Mouse (Mus musculus): Measurements from ENCODE around the gene Stk33. TPM values are rescaled to one million over a fixed set of nuclear protein-coding genes. Genes with fewer than 3 reads are reported as not detected.
A peak's percentile ranks its signal among the peaks of the same experiment; 100 is the strongest.

Gene Stk33
- polyA plus RNA-seq (2014; fragmentation: Nextera tagmentation; extraction: Ambion mirVana) = 1.00 and 1.2 TPM in 2 replicates

GRCm38 (mm10) chr7:109438781-109439591, at the start of gene Stk33:
Gene Stk33, minus strand, starts transcription at chr7:109439081.
- 2% methylated on average over 62 of the region's 62 CpGs for WGBS
- Histone ChIP-seq H3K9ac (replicated peaks; ENCODE audit: low read depth, low read length) (peak within 1 kb of the TSS; percentile 34; the same call in 1 of the 2 replicates), H3K4me3 (ENCODE audit: low read depth, low read length) (peak within 1 kb of the TSS; percentile 43), H3K4me1 (ENCODE audit: control insufficient read depth, insufficient read depth, low read length) (0 out of 2 replicates have a peak, but pooled peaks cover 3% of the 10 kb centered on the region), H3K27me3 (ENCODE audit: control insufficient read depth, insufficient read depth, low read length) (0 out of 2 replicates have a peak, but pooled peaks cover 2% of the 10 kb centered on the region), H3K4me2 (replicated peaks; ENCODE audit: low read depth, low read length) (peak within 1 kb of the TSS; percentile 93), H3K36me3 (ENCODE audit: control insufficient read depth, insufficient read depth, low read length) (no peaks in the 10 kb centered on the region), H3K27ac (ENCODE audit: low read length) (no peak within 1 kb of the TSS; the same call in 1 of the 2 replicates), H3K9me3 (ENCODE audit: control insufficient read depth, low read depth, low read length) (no peaks in the 10 kb centered on the region)
- ATAC-seq (ENCODE audit: insufficient number of reproducible peaks, insufficient read depth, low FRiP score, low read depth) = peak; percentile 57; the same call in 1 of the 2 replicates

GRCm38 (mm10) chr7:109484221-109484620, 45.3 kb upstream of the Stk33 start:
- no peak overlapping the region for H3K9ac ChIP-seq (replicated peaks; ENCODE audit: low read depth, low read length)
- no peak overlapping the region for H3K4me2 ChIP-seq (replicated peaks; ENCODE audit: low read depth, low read length)
- no peaks in the 10 kb centered on the region for H3K4me1 ChIP-seq (ENCODE audit: control insufficient read depth, insufficient read depth, low read length)
- ATAC-seq (ENCODE audit: insufficient number of reproducible peaks, insufficient read depth, low FRiP score, low read depth) = no peak
- H3K9me3 ChIP-seq (ENCODE audit: control insufficient read depth, low read depth, low read length) = no peaks in the 10 kb centered on the region
- no peak overlapping the region for H3K27ac ChIP-seq (ENCODE audit: low read length)
- H3K36me3 ChIP-seq (ENCODE audit: control insufficient read depth, insufficient read depth, low read length) = no peaks in the 10 kb centered on the region
- H3K4me3 ChIP-seq (ENCODE audit: low read depth, low read length) = no peak overlapping the region
- H3K27me3 ChIP-seq (ENCODE audit: control insufficient read depth, insufficient read depth, low read length) = no peaks in the 10 kb centered on the region
- WGBS = 71% methylated on average over 5 of the region's 5 CpGs

- Histone ChIP-seq H3K4me3 (ENCODE audit: low read depth, low read length) (no peak overlapping the region), H3K27ac (ENCODE audit: low read length) (no peak overlapping the region), H3K36me3 (ENCODE audit: control insufficient read depth, insufficient read depth, low read length) (no peaks in the 10 kb centered on the region), H3K4me1 (ENCODE audit: control insufficient read depth, insufficient read depth, low read length) (no peaks in the 10 kb centered on the region), H3K4me2 (replicated peaks; ENCODE audit: low read depth, low read length) (no peak overlapping the region), H3K9ac (replicated peaks; ENCODE audit: low read depth, low read length) (no peak overlapping the region), H3K27me3 (ENCODE audit: control insufficient read depth, insufficient read depth, low read length) (no peaks in the 10 kb centered on the region), H3K9me3 (ENCODE audit: control insufficient read depth, low read depth, low read length) (no peaks in the 10 kb centered on the region)
- peak; percentile 40; the same call in 1 of the 2 replicates for ATAC-seq (ENCODE audit: insufficient number of reproducible peaks, insufficient read depth, low FRiP score, low read depth)
- 24% methylated on average over 7 of the region's 7 CpGs for WGBS
Measured at GRCm38 (mm10) chr7:109480765-109481197, 41.9 kb upstream of the Stk33 start.

- no peak for ATAC-seq (ENCODE audit: insufficient number of reproducible peaks, insufficient read depth, low FRiP score, low read depth)
- no peak overlapping the region for H3K27ac ChIP-seq (ENCODE audit: low read length)
- no peaks in the 10 kb centered on the region for H3K4me1 ChIP-seq (ENCODE audit: control insufficient read depth, insufficient read depth, low read length)
- H3K9ac ChIP-seq (replicated peaks; ENCODE audit: low read depth, low read length) = no peak overlapping the region
- 68% methylated on average over 3 of the region's 3 CpGs for WGBS
- no peak overlapping the region for H3K4me2 ChIP-seq (replicated peaks; ENCODE audit: low read depth, low read length)
- H3K9me3 ChIP-seq (ENCODE audit: control insufficient read depth, low read depth, low read length) = no peaks in the 10 kb centered on the region
- no peak overlapping the region for H3K4me3 ChIP-seq (ENCODE audit: low read depth, low read length)
- no peaks in the 10 kb centered on the region for H3K27me3 ChIP-seq (ENCODE audit: control insufficient read depth, insufficient read depth, low read length)
- H3K36me3 ChIP-seq (ENCODE audit: control insufficient read depth, insufficient read depth, low read length) = no peaks in the 10 kb centered on the region
Measured at GRCm38 (mm10) chr7:109477926-109478325, 39.0 kb upstream of the Stk33 start.

- Histone ChIP-seq H3K4me2 (replicated peaks; ENCODE audit: low read depth, low read length) (no peak overlapping the region), H3K4me3 (ENCODE audit: low read depth, low read length) (no peak overlapping the region), H3K9ac (replicated peaks; ENCODE audit: low read depth, low read length) (no peak overlapping the region), H3K27ac (ENCODE audit: low read length) (no peak overlapping the region), H3K9me3 (ENCODE audit: control insufficient read depth, low read depth, low read length) (no peaks in the 10 kb centered on the region), H3K36me3 (ENCODE audit: control insufficient read depth, insufficient read depth, low read length) (no peaks in the 10 kb centered on the region), H3K27me3 (ENCODE audit: control insufficient read depth, insufficient read depth, low read length) (no peaks in the 10 kb centered on the region), H3K4me1 (ENCODE audit: control insufficient read depth, insufficient read depth, low read length) (no peaks in the 10 kb centered on the region)
- 70% methylated on average over 4 of the region's 4 CpGs for WGBS
- ATAC-seq (ENCODE audit: insufficient number of reproducible peaks, insufficient read depth, low FRiP score, low read depth) = no peak
Measured at GRCm38 (mm10) chr7:109470700-109471099, 31.8 kb upstream of the Stk33 start.

- Histone ChIP-seq H3K4me1 (ENCODE audit: control insufficient read depth, insufficient read depth, low read length) (no peaks in the 10 kb centered on the region), H3K9me3 (ENCODE audit: control insufficient read depth, low read depth, low read length) (no peaks in the 10 kb centered on the region), H3K36me3 (ENCODE audit: control insufficient read depth, insufficient read depth, low read length) (no peaks in the 10 kb centered on the region), H3K27me3 (ENCODE audit: control insufficient read depth, insufficient read depth, low read length) (no peaks in the 10 kb centered on the region), H3K4me2 (replicated peaks; ENCODE audit: low read depth, low read length) (no peak overlapping the region), H3K27ac (ENCODE audit: low read length) (no peak overlapping the region), H3K4me3 (ENCODE audit: low read depth, low read length) (no peak overlapping the region), H3K9ac (replicated peaks; ENCODE audit: low read depth, low read length) (no peak overlapping the region)
- 38% methylated on average over 6 of the region's 6 CpGs for WGBS
- ATAC-seq (ENCODE audit: insufficient number of reproducible peaks, insufficient read depth, low FRiP score, low read depth) = no peak
Measured at GRCm38 (mm10) chr7:109468262-109468701, 29.4 kb upstream of the Stk33 start.

GRCm38 (mm10) chr7:109467591-109467990, 28.7 kb upstream of the Stk33 start:
- no peaks in the 10 kb centered on the region for H3K4me1 ChIP-seq (ENCODE audit: control insufficient read depth, insufficient read depth, low read length)
- H3K27ac ChIP-seq (ENCODE audit: low read length) = no peak overlapping the region
- H3K4me3 ChIP-seq (ENCODE audit: low read depth, low read length) = no peak overlapping the region
- no peaks in the 10 kb centered on the region for H3K36me3 ChIP-seq (ENCODE audit: control insufficient read depth, insufficient read depth, low read length)
- no peaks in the 10 kb centered on the region for H3K27me3 ChIP-seq (ENCODE audit: control insufficient read depth, insufficient read depth, low read length)
- no peaks in the 10 kb centered on the region for H3K9me3 ChIP-seq (ENCODE audit: control insufficient read depth, low read depth, low read length)
- WGBS = 51% methylated on average over 2 of the region's 2 CpGs
- no peak overlapping the region for H3K4me2 ChIP-seq (replicated peaks; ENCODE audit: low read depth, low read length)
- no peak overlapping the region for H3K9ac ChIP-seq (replicated peaks; ENCODE audit: low read depth, low read length)
- ATAC-seq (ENCODE audit: insufficient number of reproducible peaks, insufficient read depth, low FRiP score, low read depth) = no peak

- Histone ChIP-seq H3K4me3 (ENCODE audit: low read depth, low read length) (no peak overlapping the region), H3K9me3 (ENCODE audit: control insufficient read depth, low read depth, low read length) (no peaks in the 10 kb centered on the region), H3K9ac (replicated peaks; ENCODE audit: low read depth, low read length) (no peak overlapping the region), H3K4me2 (replicated peaks; ENCODE audit: low read depth, low read length) (no peak overlapping the region), H3K27me3 (ENCODE audit: control insufficient read depth, insufficient read depth, low read length) (no peaks in the 10 kb centered on the region), H3K4me1 (ENCODE audit: control insufficient read depth, insufficient read depth, low read length) (no peaks in the 10 kb centered on the region), H3K27ac (ENCODE audit: low read length) (no peak overlapping the region), H3K36me3 (ENCODE audit: control insufficient read depth, insufficient read depth, low read length) (no peaks in the 10 kb centered on the region)
- 88% methylated on average over 8 of the region's 8 CpGs for WGBS
- ATAC-seq (ENCODE audit: insufficient number of reproducible peaks, insufficient read depth, low FRiP score, low read depth) = no peak
Measured at GRCm38 (mm10) chr7:109460698-109461097, 21.8 kb upstream of the Stk33 start.
